Mouse (Mus musculus): ENCODE measurements around the gene Galnt2.

GRCm38 (mm10) chr8:124204001-124204601 lies 27.1 kb upstream of the Galnt2 start:
- TF ChIP-seq CTCF (IDR thresholded peaks at IDR 0.05; ENCODE audit: extremely low read depth, insufficient read length, insufficient replicate concordance, low read depth, low read length) (no peak), POLR2A (IDR thresholded peaks at IDR 0.05; ENCODE audit: low read depth, low read length) (no peak)

Measured in small intestine, adult 2 months (tissue).